Mouse (Mus musculus) lung, embryonic 14.5 days (tissue): ENCODE results near the gene D430019H16Rik. TPM values are rescaled to one million over a fixed set of nuclear protein-coding genes. Genes with fewer than 3 reads are reported as not detected.

Source experiments
- ATAC-seq: fragments of 200-750 bp; cut with Nextera tagmentation; 2 replicates; pipeline ENCODE4 v1.8.0; 2017; ENCODE audit warnings: mild to moderate bottlenecking, moderate TSS enrichment, moderate library complexity; ENCODE audit not compliant: insufficient read depth
- DNase-seq: peaks from one replicate; pipeline ENCODE4 v3.0.0-alpha.2; 2015
- H3K27ac ChIP-seq: fragments of 300-500 bp; sonication (generic); 2 replicates; pipeline ENCODE4 v1.5.1; 2014; ENCODE audit warnings: low read depth, mild to moderate bottlenecking, moderate library complexity
- H3K27me3 ChIP-seq: fragments of 300-500 bp; sonication (generic); 2 replicates; pipeline ENCODE4 v1.6.1; 2014; ENCODE audit warnings: low read length, control low read depth; ENCODE audit not compliant: insufficient read depth
- H3K36me3 ChIP-seq: fragments of 300-500 bp; sonication (generic); 2 replicates; pipeline ENCODE4 v1.6.1; 2014; ENCODE audit warnings: control low read depth; ENCODE audit not compliant: insufficient read depth
- H3K4me1 ChIP-seq: fragments of 300-500 bp; sonication (generic); 2 replicates; pipeline ENCODE4 v1.6.1; 2014; ENCODE audit warnings: antibody characterized with exemption, control low read depth; ENCODE audit not compliant: insufficient read depth
- H3K4me2 ChIP-seq: fragments of 300-500 bp; sonication (generic); 2 replicates; pipeline ENCODE4 v1.6.1; 2014; ENCODE audit warnings: mild to moderate bottlenecking
- H3K4me3 ChIP-seq: fragments of 300-500 bp; sonication (generic); 2 replicates; pipeline ENCODE4 v1.5.1; 2014; ENCODE audit warnings: low read depth, low read length
- H3K9ac ChIP-seq: fragments of 300-500 bp; sonication (generic); 2 replicates; pipeline ENCODE4 v1.6.1; 2014
- H3K9me3 ChIP-seq: fragments of 300-500 bp; sonication (generic); 2 replicates; pipeline ENCODE4 v1.6.1; 2016; ENCODE audit warnings: low read depth, low read length, control low read depth
- CTCF ChIP-seq: IDR thresholded peaks from 2 replicates; pipeline ENCODE4 v1.5.1; 2016; ENCODE audit warnings: antibody characterized with exemption, low read depth
- WGBS: fragments of 180-500 bp; shearing (Covaris S2); extraction: QIAGEN DNeasy Blood & Tissue Kit; methylation state at CpG from one replicate; pipeline ENCODE4 v1.1.7; 2014; 5-methylcytosine and 5-hydroxymethylcytosine counted together
- polyA plus RNA-seq: library from polyadenylated mRNA; unstranded; fragments of >200 nt; fragmentation: Nextera tagmentation; extraction: Ambion mirVana; gene quantifications from 2 replicates; pipeline ENCODE4 v1.2.1, GENCODE M21; 2014

D430019H16Rik gene
- polyA plus RNA-seq, 1 experiment from 2014 or later = 3.0 TPM

DNA sequence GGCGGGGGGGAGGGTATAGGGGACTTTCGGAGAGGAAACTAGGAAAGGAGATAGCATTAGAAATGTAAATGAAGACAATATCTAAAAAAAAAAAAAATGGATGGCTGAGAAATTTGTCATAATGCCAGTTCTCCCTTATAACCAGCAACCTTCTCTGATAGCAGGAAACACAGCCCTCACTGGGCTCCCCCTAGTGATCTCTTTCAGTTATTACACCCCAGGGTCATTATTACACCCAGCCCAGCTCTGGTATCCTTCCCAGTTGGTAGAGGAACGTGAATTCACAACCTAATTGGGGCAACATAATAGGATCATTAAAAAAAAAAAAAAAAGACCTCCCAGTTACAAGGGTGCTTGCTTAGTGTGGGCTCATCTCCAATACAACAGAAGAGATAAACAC, 29.8 kb downstream of the D430019H16Rik start:
- TF ChIP-seq CTCF = peak; percentile 74
- Histone ChIP-seq H3K36me3 (no peaks in the 10 kb centered on the region), H3K27ac (no peak overlapping the region), H3K27me3 (no peaks in the 10 kb centered on the region), H3K4me1 (no peaks in the 10 kb centered on the region), H3K4me3 (no peak overlapping the region), H3K9ac (no peak overlapping the region), H3K9me3 (no peaks in the 10 kb centered on the region), H3K4me2 (no peak overlapping the region)
- 0 out of 2 replicates have a peak, but pooled peaks have one; percentile 44 for ATAC-seq
- WGBS = 47% methylated on average over 3 of the region's 3 CpGs
- peak; percentile 77 for DNase-seq

- no peak overlapping the region for H3K4me3 ChIP-seq
Measured at GRCm38 (mm10) chr12:105490227-105490626, 36.6 kb downstream of the D430019H16Rik start.

GRCm38 (mm10) chr12:105490794-105491193, 37.1 kb downstream of the D430019H16Rik start:
- H3K4me3 ChIP-seq = no peak overlapping the region
- WGBS = 85% methylated on average over 6 of the region's 6 CpGs
- H3K9me3 ChIP-seq = no peaks in the 10 kb centered on the region
- no peak overlapping the region for H3K9ac ChIP-seq
- no peak for DNase-seq
- no peak for TF ChIP-seq CTCF
- H3K27me3 ChIP-seq = no peaks in the 10 kb centered on the region
- no peak for ATAC-seq
- H3K4me2 ChIP-seq = no peak overlapping the region
- H3K4me1 ChIP-seq = no peaks in the 10 kb centered on the region
- H3K27ac ChIP-seq = no peak overlapping the region
- no peaks in the 10 kb centered on the region for H3K36me3 ChIP-seq

More at GRCm38 (mm10) chr12:105490227-105490626, 36.6 kb downstream of the D430019H16Rik start:
- no peaks in the 10 kb centered on the region for H3K36me3 ChIP-seq
- no peak overlapping the region for H3K27ac ChIP-seq
- H3K4me1 ChIP-seq = no peaks in the 10 kb centered on the region
- DNase-seq (no peak), ATAC-seq (no peak)
- TF ChIP-seq CTCF = no peak
- H3K4me2 ChIP-seq = no peak overlapping the region
- H3K27me3 ChIP-seq = no peaks in the 10 kb centered on the region
- no peaks in the 10 kb centered on the region for H3K9me3 ChIP-seq
- no peak overlapping the region for H3K9ac ChIP-seq
- WGBS = 83% methylated on average over 3 of the region's 3 CpGs

- no peaks in the 10 kb centered on the region for H3K27me3 ChIP-seq
- no peaks in the 10 kb centered on the region for H3K9me3 ChIP-seq
- peak; percentile 14 for DNase-seq
- 63% methylated on average over 5 of the region's 5 CpGs for WGBS
- no peaks in the 10 kb centered on the region for H3K36me3 ChIP-seq
- H3K4me1 ChIP-seq = no peaks in the 10 kb centered on the region
- no peak overlapping the region for H3K4me2 ChIP-seq
- no peak overlapping the region for H3K4me3 ChIP-seq
- H3K9ac ChIP-seq = no peak overlapping the region
- TF ChIP-seq CTCF = no peak
- no peak for ATAC-seq
- no peak overlapping the region for H3K27ac ChIP-seq
Measured at GRCm38 (mm10) chr12:105494796-105495195, 41.1 kb downstream of the D430019H16Rik start.

- peak; percentile 75 for ATAC-seq
- Histone ChIP-seq H3K4me2 (no peak overlapping the region), H3K4me1 (no peaks in the 10 kb centered on the region), H3K36me3 (no peaks in the 10 kb centered on the region), H3K27me3 (no peaks in the 10 kb centered on the region), H3K27ac (no peak overlapping the region), H3K9ac (no peak overlapping the region), H3K4me3 (no peak overlapping the region), H3K9me3 (no peaks in the 10 kb centered on the region)
- TF ChIP-seq CTCF = peak; percentile 94
- 15% methylated on average over 6 of the region's 6 CpGs for WGBS
- DNase-seq = peak; percentile 91
Measured at GRCm38 (mm10) chr12:105497894-105498293, 44.2 kb downstream of the D430019H16Rik start.

- ATAC-seq = peak; percentile 41; the same call in 1 of the 2 replicates
Measured at GRCm38 (mm10) chr12:105498423-105498822, 44.8 kb downstream of the D430019H16Rik start.

DNA sequence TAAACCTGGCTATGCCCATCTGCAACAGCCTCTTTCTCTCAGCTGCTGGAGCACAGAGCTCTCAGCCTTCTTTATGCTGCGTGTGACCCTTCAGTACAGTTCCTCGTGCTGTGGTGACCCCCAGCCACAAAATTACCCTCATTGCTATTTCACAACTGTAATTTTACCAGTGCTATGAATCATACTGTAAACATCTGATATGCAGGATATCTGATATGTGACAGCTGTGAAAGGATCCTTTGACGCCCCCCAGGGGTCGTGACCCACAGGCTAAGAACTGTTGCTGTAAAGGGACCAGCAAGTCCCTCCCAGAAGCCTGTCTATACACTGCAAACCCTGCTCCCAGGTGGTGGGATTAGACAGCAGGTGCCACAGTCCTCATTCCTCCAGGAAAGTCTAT, 45.2 kb downstream of the D430019H16Rik start:
- ATAC-seq (no peak), DNase-seq (no peak)
- H3K27ac ChIP-seq = no peak overlapping the region
- TF ChIP-seq CTCF = no peak
- WGBS = 40% methylated on average over 4 of the region's 4 CpGs
- H3K4me2 ChIP-seq = no peak overlapping the region
- no peak overlapping the region for H3K4me3 ChIP-seq
- H3K9ac ChIP-seq = no peak overlapping the region
- no peaks in the 10 kb centered on the region for H3K36me3 ChIP-seq
- no peaks in the 10 kb centered on the region for H3K4me1 ChIP-seq
- H3K27me3 ChIP-seq = no peaks in the 10 kb centered on the region
- H3K9me3 ChIP-seq = no peaks in the 10 kb centered on the region

More at GRCm38 (mm10) chr12:105498423-105498822, 44.8 kb downstream of the D430019H16Rik start:
- Histone ChIP-seq H3K9me3 (no peaks in the 10 kb centered on the region), H3K4me1 (no peaks in the 10 kb centered on the region), H3K4me3 (no peak overlapping the region), H3K4me2 (no peak overlapping the region), H3K36me3 (no peaks in the 10 kb centered on the region), H3K27ac (no peak overlapping the region), H3K9ac (no peak overlapping the region), H3K27me3 (no peaks in the 10 kb centered on the region)
- DNase-seq = no peak
- WGBS = 78% methylated on average over 7 of the region's 7 CpGs
- TF ChIP-seq CTCF = no peak

DNA sequence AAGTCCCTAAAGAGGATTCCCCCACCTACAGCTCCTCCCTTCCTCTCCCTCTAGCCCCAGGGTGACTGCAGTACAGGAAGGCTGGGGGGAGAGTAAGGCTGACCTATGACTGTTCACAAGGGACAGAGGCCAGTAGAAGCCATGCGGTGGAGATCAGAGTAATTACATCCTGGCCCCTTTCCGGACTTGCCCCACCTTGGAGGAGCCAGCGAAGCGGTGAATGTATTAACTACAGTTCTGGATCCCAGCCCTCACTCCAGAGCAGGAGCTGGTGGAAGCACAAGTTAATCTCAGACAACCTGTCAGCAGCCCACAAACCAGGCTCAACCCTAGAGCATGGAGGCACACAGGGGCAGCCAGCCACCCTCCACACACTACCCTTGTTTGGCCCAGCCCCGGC, 47.3 kb downstream of the D430019H16Rik start:
- Histone ChIP-seq H3K4me1 (no peaks in the 10 kb centered on the region), H3K9me3 (no peaks in the 10 kb centered on the region), H3K27ac (no peak overlapping the region), H3K36me3 (no peaks in the 10 kb centered on the region), H3K27me3 (no peaks in the 10 kb centered on the region), H3K4me2 (no peak overlapping the region), H3K9ac (no peak overlapping the region), H3K4me3 (no peak overlapping the region)
- ATAC-seq (no peak), DNase-seq (no peak)
- WGBS = 56% methylated on average over 5 of the region's 5 CpGs
- no peak for TF ChIP-seq CTCF
